Mouse (Mus musculus) duodenum, adult 2 months (tissue): ENCODE results near the gene Zfp619. TPM values are rescaled to one million over a fixed set of nuclear protein-coding genes. Genes with fewer than 3 reads are reported as not detected.

Source experiments
- polyA plus RNA-seq: library from polyadenylated mRNA; depleted of rRNA; stranded (reverse); fragments of >200 nt; gene quantifications from 2 replicates; pipeline ENCODE4 v1.2.3, GENCODE M21; 2012; ENCODE audit warnings: low replicate concordance; rRNA removed

Zfp619 gene
- polyA plus RNA-seq = 0.01 and 0.06 TPM in 2 replicates

GRCm38 (mm10) chr7:39517616-39518177 lies at the start of gene Zfp619:
Gene Zfp619, plus strand, starts transcription at chr7:39517766.

Other genes starting within 250 kb of the Zfp619 start
- not detected in 2 replicates for gene Gm5114, start 104.6 kb upstream of the Zfp619 start, polyA plus RNA-seq